Mouse (Mus musculus) bone marrow, adult 2 months (tissue): ENCODE data around the gene Actn1.

ENCODE experiments used
- CTCF ChIP-seq: fragments of 200-500 bp; IDR thresholded peaks from 2 replicates; pipeline ENCODE4 v1.5.1; 2011; ENCODE audit warnings: low read length, control low read depth; ENCODE audit not compliant: control insufficient read depth, insufficient read depth
- POLR2A ChIP-seq: fragments of 200-500 bp; IDR thresholded peaks from 2 replicates; pipeline ENCODE4 v1.6.1; 2011; ENCODE audit warnings: low read depth, mild to moderate bottlenecking, control low read depth, low read length, borderline replicate concordance; ENCODE audit not compliant: control insufficient read depth

DNA sequence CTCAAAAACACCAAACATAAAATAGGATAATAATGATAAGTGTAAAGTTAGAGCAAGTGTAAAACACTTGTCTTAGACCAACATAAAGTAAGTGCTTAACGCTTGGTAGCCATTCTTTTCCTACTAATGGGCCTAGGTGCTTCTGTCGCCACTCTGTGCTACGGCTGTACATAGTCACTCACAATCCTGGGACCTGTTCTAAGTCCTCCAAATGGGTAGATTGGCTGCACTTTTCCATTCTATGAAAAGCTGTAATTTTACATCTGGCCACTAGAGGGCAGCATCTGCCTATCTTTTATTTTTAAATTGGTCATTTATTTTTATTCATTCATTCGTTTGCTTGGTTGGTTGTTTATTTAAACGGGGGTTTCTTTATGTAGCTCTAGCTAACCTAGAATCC lies 102.5 kb downstream of the Actn1 start:
- TF ChIP-seq POLR2A (no peak), CTCF (no peak)
